Mouse (Mus musculus): Measurements from ENCODE around the gene Psmd6. TPM values are rescaled to one million over a fixed set of nuclear protein-coding genes. Genes with fewer than 3 reads are reported as not detected.

Psmd6 gene
- total RNA-seq, 1 experiment = 187 TPM

DNA sequence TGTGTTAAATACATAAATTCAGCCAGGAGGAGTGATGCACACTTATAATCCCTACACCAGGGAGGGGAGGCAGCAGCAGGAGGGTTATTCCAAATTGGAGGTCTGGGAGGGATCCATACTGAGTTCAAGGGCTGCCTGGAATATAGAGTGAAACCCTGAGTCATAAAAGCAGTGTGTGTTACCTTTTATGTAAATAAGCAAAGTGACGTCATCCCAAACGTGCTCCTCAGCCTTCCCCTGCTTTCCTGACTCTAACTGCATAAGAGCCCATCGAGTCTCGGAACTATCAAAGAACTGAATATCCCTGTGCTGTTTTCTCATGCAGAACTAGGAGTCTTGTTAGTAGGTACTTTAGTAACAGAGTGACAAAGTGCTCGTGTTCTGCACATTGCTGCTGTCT lies 57.4 kb downstream of the Psmd6 start:
- no peak for TF ChIP-seq MAFK (IDR thresholded peaks at IDR 0.05; ENCODE audit: insufficient read depth, low read depth, low read length)
- TF ChIP-seq HCFC1 (IDR thresholded peaks at IDR 0.05; ENCODE audit: borderline replicate concordance, insufficient read depth, low read length) = no peak
- TF ChIP-seq ZNF384 (IDR thresholded peaks at IDR 0.05; ENCODE audit: low read depth, low read length) = no peak
- TF ChIP-seq CHD2 (IDR thresholded peaks at IDR 0.05; ENCODE audit: low read depth, low read length) = no peak
- TF ChIP-seq ZC3H11A (IDR thresholded peaks at IDR 0.05; ENCODE audit: borderline replicate concordance, low read depth, low read length) = no peak
- DNase-seq (ENCODE audit: low read depth, low spot score) = no peak

DNA sequence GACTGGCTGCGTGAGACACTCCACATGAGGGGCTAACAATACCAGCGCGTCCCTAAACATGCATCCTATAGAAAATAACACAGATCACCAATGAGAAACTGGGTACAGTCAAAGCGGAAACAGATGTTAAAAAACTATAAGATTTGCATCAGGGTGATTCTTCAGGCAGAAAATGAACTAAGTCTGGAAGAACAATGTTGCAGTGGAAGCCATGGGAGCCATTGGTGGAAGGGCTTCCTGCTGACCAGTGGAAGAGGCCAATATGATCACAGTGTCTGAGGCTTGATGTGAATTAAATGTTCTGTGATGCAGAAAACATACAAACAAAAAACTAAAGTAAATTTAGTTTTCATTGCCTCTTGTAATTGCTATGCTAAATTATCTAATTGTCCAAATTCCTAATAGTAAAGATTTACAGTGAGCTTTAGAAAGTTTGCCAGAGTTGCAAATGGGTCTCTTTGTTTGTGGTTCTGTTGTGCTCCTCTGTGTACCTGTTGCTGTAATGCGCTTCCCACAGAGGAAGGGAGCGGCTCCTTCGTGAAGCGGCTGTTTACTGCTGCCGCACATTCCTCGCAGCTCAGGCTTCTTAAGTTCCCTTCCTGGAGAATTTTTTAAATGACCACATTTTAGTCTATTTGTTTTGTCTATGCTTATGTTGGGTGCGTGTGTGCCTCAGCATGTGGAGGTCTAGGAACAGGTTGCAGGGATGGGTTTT lies 58.1 kb downstream of the Psmd6 start:
- Histone ChIP-seq H3K4me1 (ENCODE audit: control insufficient read depth in 2 of 2, insufficient read depth in 2 of 2, low read length in 2 of 2, poor library complexity in 1 of 2) (peaks cover 2 to 7% of the 10 kb centered on the region in 2 experiments; a peak in 1 of 4 replicates), H3K36me3 (ENCODE audit: control insufficient read depth, insufficient read depth, low read length, poor library complexity, severe bottlenecking) (no peaks in the 10 kb centered on the region), H3K4me3 (ENCODE audit: insufficient read depth in 1 of 2, low read depth in 1 of 2, low read length in 2 of 2, poor library complexity in 1 of 2, severe bottlenecking in 1 of 2) (no peak overlapping the region), H3K27ac (ENCODE audit: insufficient read depth, low read depth, low read length, poor library complexity, severe bottlenecking) (no peak overlapping the region; the same call in 1 of the 2 replicates), H3K9ac (ENCODE audit: insufficient read depth, low read depth, low read length, poor library complexity, severe bottlenecking) (no peak overlapping the region), H3K9me3 (ENCODE audit: control insufficient read depth, insufficient read depth, low read depth, low read length) (no peaks in the 10 kb centered on the region)
- TF ChIP-seq MAFK (IDR thresholded peaks at IDR 0.05; ENCODE audit: insufficient read depth, low read depth, low read length) (no peak), ZC3H11A (IDR thresholded peaks at IDR 0.05; ENCODE audit: borderline replicate concordance, low read depth, low read length) (no peak), HCFC1 (IDR thresholded peaks at IDR 0.05; ENCODE audit: borderline replicate concordance, insufficient read depth, low read length) (no peak)
- no peak for DNase-seq (ENCODE audit: low read depth, low spot score)
- in situ Hi-C loops (cut with MboI; ENCODE audit: low sequenced_read_pairs in 2 of 2, unreplicated experiment in 2 of 2) = no loop called here

More for the DNA sequence above, 57.4 kb downstream of the Psmd6 start:
- Histone ChIP-seq H3K27ac (ENCODE audit: insufficient read depth, low read depth, low read length, poor library complexity, severe bottlenecking) (no peak overlapping the region), H3K9ac (ENCODE audit: insufficient read depth, low read depth, low read length, poor library complexity, severe bottlenecking) (no peak overlapping the region), H3K36me3 (ENCODE audit: control insufficient read depth, insufficient read depth, low read length, poor library complexity, severe bottlenecking) (no peaks in the 10 kb centered on the region), H3K4me3 (ENCODE audit: insufficient read depth in 1 of 2, low read depth in 1 of 2, low read length in 2 of 2, poor library complexity in 1 of 2, severe bottlenecking in 1 of 2) (no peak overlapping the region), H3K9me3 (ENCODE audit: control insufficient read depth, insufficient read depth, low read depth, low read length) (no peaks in the 10 kb centered on the region), H3K4me1 (ENCODE audit: control insufficient read depth in 2 of 2, insufficient read depth in 2 of 2, low read length in 2 of 2, poor library complexity in 1 of 2) (peaks cover 2 to 7% of the 10 kb centered on the region in 2 experiments; a peak in 1 of 4 replicates)
- in situ Hi-C loops (cut with MboI; ENCODE audit: low sequenced_read_pairs in 2 of 2, unreplicated experiment in 2 of 2) = no loop called here

Other genes starting within 250 kb of the Psmd6 start
- gene Gm281, start 206.5 kb downstream of the Psmd6 start, total RNA-seq (2012; rRNA removed) = 0.74 and 1.1 TPM in 2 replicates
- 2.9 and 3.8 TPM in 2 replicates for gene Atxn7, start 159.5 kb downstream of the Psmd6 start, total RNA-seq (2012; rRNA removed)
- gene Thoc7, start 159.1 kb downstream of the Psmd6 start, total RNA-seq (2012; rRNA removed) = 58.1 and 66.7 TPM in 2 replicates
- not detected in 2 replicates for gene Olfr720, start 65.9 kb upstream of the Psmd6 start, total RNA-seq (2012; rRNA removed)
- 0.13 and 0.85 TPM in 2 replicates for gene Olfr31, start 201.8 kb upstream of the Psmd6 start, total RNA-seq (2012; rRNA removed)
- gene Il3ra, start 225.3 kb upstream of the Psmd6 start, total RNA-seq (2012; rRNA removed) = 5.8 and 13.1 TPM in 2 replicates